Mouse (Mus musculus) regulatory T cell (primary cell): ENCODE data around the gene Dppa3.
"Not testable (repeated sequence)": the region's sequence is repeated elsewhere in the genome, so short reads cannot be mapped to it uniquely, and the experiment has no call there.

Source experiments
- in situ Hi-C: fragments of 300-600 bp; cut with MboI, MseI; formaldehyde crosslinking; loops from one replicate; pipeline ENCODE4 v1.15.1; 2025; ENCODE audit warnings: high pct_unique_total_duplicates

Dppa3 gene

DNA sequence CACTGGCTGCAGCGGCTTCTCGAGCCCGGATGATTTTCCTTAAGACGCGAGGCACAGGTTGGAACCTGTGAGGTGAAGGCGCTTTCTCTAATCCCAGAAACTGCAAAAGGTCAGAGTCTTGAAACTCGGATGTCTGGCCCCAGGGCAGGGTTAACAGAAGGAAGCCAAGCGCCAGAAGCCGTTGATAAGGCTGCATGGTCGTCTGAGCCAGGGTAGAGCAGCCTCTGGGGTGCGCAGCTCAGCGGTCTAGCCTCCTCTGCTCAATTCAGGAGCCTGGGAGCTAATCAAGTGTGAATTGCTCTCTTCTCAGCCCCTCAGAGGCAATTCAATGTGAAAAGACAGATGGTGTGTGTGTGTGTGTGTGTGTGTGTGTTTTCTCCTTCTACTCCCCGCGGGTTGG lies 16.4 kb upstream of the Dppa3 start, which contains the start of gene Gdf3:
Gene Gdf3 (minus strand): TSS at position 317 of the 400 bp plus-strand sequence.
- in situ Hi-C loops = no loop called here

- in situ Hi-C loops = no loop called here
These were observed 13.8 kb upstream of the Dppa3 start for GRCm38 (mm10) chr6:122612426-122612825.

- in situ Hi-C loops = no loop called here
These were observed 12.2 kb upstream of the Dppa3 start for GRCm38 (mm10) chr6:122614047-122614446.

DNA sequence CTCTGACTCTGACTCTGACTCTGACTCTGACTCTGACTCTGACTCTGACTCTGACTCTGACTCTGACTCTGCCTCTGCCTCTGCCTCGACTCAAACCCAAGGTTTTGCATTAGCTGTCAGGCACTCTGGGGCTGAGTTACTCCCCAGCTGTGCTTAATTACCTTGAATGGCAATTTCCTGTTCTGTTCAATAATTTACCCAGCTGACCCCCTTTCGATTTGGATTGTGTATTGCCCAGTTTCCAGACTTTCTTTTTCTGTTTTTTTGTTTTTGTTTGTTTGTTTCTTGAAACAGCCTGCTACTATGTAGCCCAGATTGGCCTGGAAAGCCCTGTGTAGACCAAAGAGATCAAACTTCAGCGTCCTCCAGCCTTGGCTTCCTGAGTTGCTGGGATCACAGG lies 10.2 kb upstream of the Dppa3 start:
- in situ Hi-C loops = no loop called here

DNA sequence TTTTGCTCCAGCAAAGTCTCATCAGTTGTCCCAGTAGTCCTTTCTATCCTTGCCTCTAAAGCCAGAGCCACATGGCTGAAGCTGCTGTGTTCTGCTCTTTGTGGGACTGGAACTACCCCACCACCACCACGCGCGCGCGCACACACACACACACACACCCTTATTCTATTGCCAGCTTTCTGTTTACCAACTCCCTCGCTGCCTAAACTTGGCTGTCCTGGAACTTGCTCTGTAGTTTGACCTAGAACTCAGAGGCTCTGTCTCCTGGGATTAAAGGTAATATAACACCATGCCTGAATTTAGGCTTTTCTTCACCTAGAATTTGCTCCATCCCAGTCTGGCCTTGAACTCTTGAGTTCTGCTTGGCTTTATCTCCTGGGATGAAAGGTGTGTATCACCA lies 5.1 kb upstream of the Dppa3 start:
- in situ Hi-C loops = no loop called here

DNA sequence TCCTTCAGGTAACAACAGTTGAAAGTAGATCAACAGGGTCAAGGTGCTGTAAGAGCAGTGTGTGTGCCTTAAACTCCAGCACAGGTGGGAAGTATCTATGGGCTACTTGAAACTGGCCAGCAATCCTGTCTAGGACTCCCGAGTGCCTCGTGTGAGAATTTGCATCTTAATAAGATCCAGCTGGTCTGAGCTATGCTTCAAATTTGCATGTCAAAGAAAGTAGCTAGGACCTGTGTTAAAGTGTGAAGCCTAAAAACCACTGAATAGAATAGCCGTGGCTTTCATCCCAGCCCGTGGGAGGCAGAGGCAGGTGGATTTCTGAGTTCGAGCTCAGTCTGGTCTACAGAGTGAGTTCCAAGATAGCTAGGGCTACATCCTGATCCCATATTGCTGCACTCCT lies 1.7 kb upstream of the Dppa3 start:
- in situ Hi-C loops = no loop called here

GRCm38 (mm10) chr6:122625156-122625555 lies 1.1 kb upstream of the Dppa3 start:
- in situ Hi-C loops = no loop called here

GRCm38 (mm10) chr6:122627469-122628108 lies 1.4 kb downstream of the Dppa3 start:
- in situ Hi-C loops = no loop called here

DNA sequence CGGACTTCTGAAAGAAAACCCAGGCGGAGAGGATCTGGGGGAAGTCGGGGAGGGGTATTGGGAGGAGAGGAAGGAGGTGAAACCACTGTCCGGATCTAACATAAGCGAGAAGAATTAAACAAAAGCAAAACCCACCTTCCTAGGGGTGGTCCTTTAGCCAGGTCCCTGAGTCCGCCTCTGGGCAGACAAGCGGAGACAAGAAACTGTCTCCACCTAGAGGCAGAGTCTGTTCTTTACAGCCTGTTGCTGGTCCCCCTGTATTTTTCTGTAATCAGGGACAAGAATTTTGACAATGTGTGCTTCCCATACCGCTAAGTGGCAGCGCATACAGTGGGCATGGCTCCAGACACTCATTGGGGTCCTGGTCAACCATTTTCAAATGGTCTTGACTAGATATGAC lies 7.2 kb downstream of the Dppa3 start:
- in situ Hi-C loops = no loop called here

- in situ Hi-C loops = no loop called here
These were observed 9.1 kb downstream of the Dppa3 start for GRCm38 (mm10) chr6:122635315-122635714.

DNA sequence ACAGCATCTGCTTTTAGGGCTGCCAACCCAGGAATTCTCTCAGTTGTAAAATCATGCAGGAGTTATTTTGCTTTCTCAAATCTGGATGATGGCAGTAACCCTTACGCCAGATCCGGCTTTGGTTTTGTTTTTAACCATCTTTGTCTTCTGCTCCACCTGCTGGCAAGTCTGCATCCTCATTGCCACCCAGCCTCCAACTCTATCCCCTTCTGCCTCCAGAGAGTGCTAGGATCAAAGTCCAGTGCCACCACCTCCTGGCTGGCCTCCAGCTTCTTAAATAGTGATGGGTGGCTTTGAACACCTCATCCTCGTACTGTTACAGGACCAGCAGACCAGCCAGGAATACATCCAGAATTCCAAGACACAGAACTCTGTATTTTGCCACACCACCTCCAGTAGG lies 10.5 kb downstream of the Dppa3 start:
- in situ Hi-C loops = no loop called here

DNA sequence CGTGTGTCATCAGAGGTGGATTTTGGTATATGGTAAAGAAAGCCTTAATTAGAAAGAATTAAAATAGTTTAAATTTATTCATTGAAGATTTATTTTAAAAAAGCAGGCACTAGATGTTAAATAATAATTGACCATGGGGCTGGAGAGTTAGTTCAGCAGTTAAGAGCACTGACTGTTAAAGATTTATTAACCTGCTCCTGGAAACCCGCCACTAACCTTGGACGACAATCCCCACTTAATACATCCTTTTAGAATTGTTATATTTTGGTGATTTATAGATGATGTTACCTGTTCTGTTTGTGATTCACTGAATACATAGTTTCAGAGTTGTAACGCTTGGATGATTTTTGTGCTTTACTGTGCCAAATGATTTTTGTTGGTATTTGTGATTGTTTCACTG lies 11.4 kb downstream of the Dppa3 start:
- in situ Hi-C loops = not testable (repeated sequence)

DNA sequence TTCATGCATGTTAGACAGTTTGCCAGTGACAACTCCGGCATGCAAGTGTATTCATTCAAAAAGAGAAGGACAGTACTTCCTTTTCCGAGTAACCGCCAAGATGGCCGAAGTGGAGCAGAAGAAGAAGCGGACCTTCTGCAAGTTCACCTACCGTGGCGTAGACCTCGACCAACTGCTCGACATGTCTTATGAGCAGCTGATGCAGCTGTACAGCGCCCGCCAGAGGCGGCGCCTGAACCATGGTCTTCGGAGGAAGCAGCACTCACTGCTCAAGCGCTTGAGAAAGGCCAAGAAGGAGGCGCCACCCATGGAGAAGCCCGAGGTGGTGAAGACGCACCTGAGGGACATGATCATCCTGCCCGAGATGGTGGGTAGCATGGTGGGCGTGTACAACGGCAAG lies 18.0 kb downstream of the Dppa3 start:
- in situ Hi-C loops = not testable (repeated sequence)

DNA sequence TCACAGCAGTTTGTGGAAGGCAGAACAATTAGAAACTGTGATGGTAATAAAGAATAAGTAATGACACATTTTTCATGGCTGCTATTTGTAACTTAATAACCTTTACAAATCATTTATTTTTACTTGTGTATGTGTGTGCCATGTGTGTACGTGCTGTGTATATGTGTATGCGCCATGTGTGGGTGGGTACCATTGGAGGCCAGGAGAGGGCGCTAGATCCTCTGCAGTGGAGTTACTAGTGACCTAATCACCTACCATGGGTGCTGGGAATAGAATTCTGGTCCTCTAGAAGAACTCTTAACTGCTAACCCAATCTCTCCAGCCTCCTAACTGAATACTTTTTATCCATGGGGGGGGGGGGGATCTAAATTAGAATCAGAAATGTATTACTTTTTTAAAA lies 23.7 kb downstream of the Dppa3 start:
- in situ Hi-C loops = no loop called here

DNA sequence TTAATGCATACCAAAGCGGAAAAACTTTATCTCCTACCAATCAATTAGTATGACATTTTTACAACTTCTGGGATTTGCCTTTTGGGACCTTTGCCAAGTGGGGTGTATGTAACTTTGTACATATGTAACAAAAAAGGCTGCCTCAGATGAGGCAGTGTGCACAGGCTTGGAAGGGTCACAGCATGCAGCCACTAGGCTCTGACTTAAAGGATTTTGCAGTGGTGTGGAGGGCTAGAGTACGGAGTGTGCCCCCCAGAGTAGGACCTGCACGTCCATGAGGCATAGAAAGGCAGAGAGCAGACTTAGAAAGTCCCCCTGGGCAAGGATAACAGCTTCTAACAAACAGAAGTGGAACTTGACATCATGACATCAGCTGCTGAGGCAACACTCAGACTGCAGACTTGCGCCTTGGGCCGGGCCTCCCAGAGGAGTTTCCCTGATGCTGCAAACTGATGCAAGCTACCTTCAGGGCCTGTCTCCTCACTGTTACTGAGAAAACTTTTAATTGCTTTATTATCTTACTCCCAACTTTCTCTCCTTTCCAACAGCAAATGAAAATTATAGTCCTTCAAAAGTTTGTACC lies 24.3 kb downstream of the Dppa3 start:
- in situ Hi-C loops = no loop called here

GRCm38 (mm10) chr6:122654301-122654700 lies 28.1 kb downstream of the Dppa3 start:
- in situ Hi-C loops = no loop called here

GRCm38 (mm10) chr6:122657630-122658029 lies 31.4 kb downstream of the Dppa3 start:
- in situ Hi-C loops = no loop called here

- in situ Hi-C loops = no loop called here
These were observed 33.4 kb downstream of the Dppa3 start for GRCm38 (mm10) chr6:122659567-122659966.

DNA sequence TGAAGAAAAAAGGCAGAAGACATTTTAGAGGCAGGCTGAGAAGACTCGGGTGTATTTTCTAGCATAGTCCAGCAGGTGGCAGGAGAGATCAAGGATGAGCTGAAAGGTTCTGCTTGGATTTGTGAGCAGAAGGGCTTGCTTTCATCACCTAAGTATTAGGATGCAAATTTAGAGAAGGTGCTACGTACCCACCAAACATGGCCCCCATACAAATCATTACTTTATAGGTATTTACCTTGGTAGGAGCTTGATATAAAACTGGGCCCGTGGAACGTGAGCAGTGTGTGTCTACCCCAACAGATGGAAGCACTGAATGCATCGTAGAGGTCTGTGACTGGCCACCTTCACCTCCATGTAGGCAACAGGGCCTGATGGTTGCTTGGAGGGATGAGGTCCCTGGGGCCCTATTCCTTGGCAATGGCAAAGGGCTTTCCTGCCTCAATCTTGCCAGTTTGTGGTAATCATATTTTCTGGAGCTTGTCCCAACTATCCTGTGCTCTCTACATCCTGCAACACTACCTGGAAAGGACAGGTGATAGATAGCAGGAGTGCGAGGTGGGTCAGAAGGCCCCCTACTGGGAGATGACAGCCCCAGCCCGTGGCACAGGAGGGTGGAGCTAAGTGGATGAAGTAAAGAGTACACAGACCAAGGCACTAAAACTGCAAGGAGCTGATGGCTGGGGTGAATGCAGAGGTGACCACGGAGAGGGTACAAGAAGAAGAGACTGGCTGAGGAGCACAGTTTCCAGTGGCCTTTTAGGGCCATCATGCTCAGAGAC lies 34.6 kb downstream of the Dppa3 start:
- in situ Hi-C loops = loop anchor here (10.0 kb wide), 1 partner anchor 1124 kb away; no protein-coding TSS in a partner anchor

GRCm38 (mm10) chr6:122662551-122663264 lies 36.5 kb downstream of the Dppa3 start:
- in situ Hi-C loops = loop anchor here (10.0 kb wide), 1 partner anchor 1122 kb away; no protein-coding TSS in a partner anchor

GRCm38 (mm10) chr6:122663596-122664206 lies 37.5 kb downstream of the Dppa3 start:
- in situ Hi-C loops = loop anchor here (10.0 kb wide), 1 partner anchor 1121 kb away; no protein-coding TSS in a partner anchor
